Comparison of ENCODE assay signal across 11 mouse cellular contexts in genomic region chr8:84967532-84968304, GRCm38 (mm10). TPM values are rescaled to one million over a fixed set of nuclear protein-coding genes. Genes with fewer than 3 reads are reported as not detected.
DNase-seq lines count a peak whose midpoint lies in the region; ATAC-seq lines count a peak whose summit lies in the region.
"Had no signal": no experiment of that assay in that cellular context is flagged by ENCODE, and none has a peak within 500 bp of the region (broad histone marks: within the 10 kb centered on the region; RNA-seq: fewer than 3 reads in every experiment).

No protein-coding gene starts in this region.

- H3K9me3 ChIP-seq in heart, embryonic 15.5 days (replicated peaks) = no peaks in the 10 kb centered on the region
- H3K9me3 ChIP-seq in heart, embryonic 12.5 days (replicated peaks) = no peaks in the 10 kb centered on the region
- H3K9me3 ChIP-seq in neural tube, embryonic 13.5 days = no peaks in the 10 kb centered on the region
- no peaks in the 10 kb centered on the region for H3K9me3 ChIP-seq in limb, embryonic 11.5 days (ENCODE audit: control insufficient read depth, low read length)
- H3K9me3 ChIP-seq: hindbrain, embryonic 15.5 days had no signal

- no peak overlapping the region for H3K9ac ChIP-seq in heart, embryonic 15.5 days
- no peak overlapping the region for H3K9ac ChIP-seq in heart, embryonic 12.5 days
- no peak overlapping the region for H3K9ac ChIP-seq in neural tube, embryonic 13.5 days
- H3K9ac ChIP-seq in limb, embryonic 11.5 days (ENCODE audit: low read length) = peak overlapping the region; percentile 27; the same call in 1 of the 2 replicates

- no peak overlapping the region for H3K27ac ChIP-seq in heart, embryonic 15.5 days
- no peak overlapping the region for H3K27ac ChIP-seq in heart, embryonic 12.5 days (ENCODE audit: poor library complexity, severe bottlenecking)
- H3K27ac ChIP-seq in neural tube, embryonic 13.5 days (replicated peaks) = no peak overlapping the region
- H3K27ac ChIP-seq in limb, embryonic 11.5 days (replicated peaks; ENCODE audit: low read depth, low read length) = no peak overlapping the region

- H3K4me1 ChIP-seq in heart, embryonic 15.5 days (replicated peaks) = peaks cover 36% of the 10 kb centered on the region
- H3K4me1 ChIP-seq in heart, embryonic 12.5 days (replicated peaks) = peaks cover 45% of the 10 kb centered on the region
- H3K4me1 ChIP-seq in neural tube, embryonic 13.5 days (replicated peaks) = peaks cover 58% of the 10 kb centered on the region
- H3K4me1 ChIP-seq in limb, embryonic 11.5 days (ENCODE audit: control insufficient read depth, insufficient read depth, low read length) = peaks cover 27% of the 10 kb centered on the region

- peak overlapping the region; percentile 80; the same call in 1 of the 2 replicates for H3K4me2 ChIP-seq in heart, embryonic 15.5 days
- no peak overlapping the region for H3K4me2 ChIP-seq in heart, embryonic 12.5 days
- H3K4me2 ChIP-seq in neural tube, embryonic 13.5 days = no peak overlapping the region
- no peak overlapping the region for H3K4me2 ChIP-seq in limb, embryonic 11.5 days (ENCODE audit: low read depth, severe bottlenecking)

- no peak overlapping the region for H3K4me3 ChIP-seq in heart, embryonic 15.5 days
- no peak overlapping the region for H3K4me3 ChIP-seq in heart, embryonic 12.5 days
- H3K4me3 ChIP-seq in neural tube, embryonic 13.5 days = 0 out of 2 replicates have a peak overlapping the region, but pooled peaks have one; percentile 1
- H3K4me3 ChIP-seq in limb, embryonic 11.5 days (ENCODE audit: low read depth, low read length) = no peak overlapping the region

- H3K27me3 ChIP-seq in heart, embryonic 15.5 days = no peaks in the 10 kb centered on the region
- H3K27me3 ChIP-seq in heart, embryonic 12.5 days (replicated peaks) = no peaks in the 10 kb centered on the region
- no peaks in the 10 kb centered on the region for H3K27me3 ChIP-seq in neural tube, embryonic 13.5 days
- no peaks in the 10 kb centered on the region for H3K27me3 ChIP-seq in limb, embryonic 11.5 days (ENCODE audit: control insufficient read depth, insufficient read depth, low read length)
- H3K27me3 ChIP-seq: hindbrain, embryonic 15.5 days had no signal

- no peak for ATAC-seq in heart, embryonic 15.5 days (replicated peaks; ENCODE audit: insufficient number of reproducible peaks, insufficient read depth, low FRiP score, low read depth)
- no peak for ATAC-seq in heart, embryonic 12.5 days (ENCODE audit: insufficient number of reproducible peaks, low FRiP score)
- ATAC-seq in neural tube, embryonic 13.5 days (ENCODE audit: low read depth) = no peak
- no peak for ATAC-seq in limb, embryonic 11.5 days (ENCODE audit: insufficient number of reproducible peaks, low FRiP score, low TSS enrichment, low read depth)
- ATAC-seq in frontal cortex, adult (ENCODE audit: low TSS enrichment) = no peak

- peaks cover 18% of the 10 kb centered on the region for H3K36me3 ChIP-seq in heart, embryonic 15.5 days
- H3K36me3 ChIP-seq in heart, embryonic 12.5 days = peaks cover 26% of the 10 kb centered on the region
- H3K36me3 ChIP-seq in neural tube, embryonic 13.5 days = peaks cover 19% of the 10 kb centered on the region
- H3K36me3 ChIP-seq in limb, embryonic 11.5 days (ENCODE audit: control insufficient read depth, insufficient read depth, low read length) = peaks cover 11% of the 10 kb centered on the region; the same call in 1 of the 2 replicates

- WGBS in heart, embryonic 15.5 days = 84% methylated on average over 13 of the region's 13 CpGs
- WGBS in heart, embryonic 12.5 days = 81% methylated on average over 13 of the region's 13 CpGs
- WGBS in neural tube, embryonic 13.5 days = 92% methylated on average over 13 of the region's 13 CpGs
- WGBS in limb, embryonic 11.5 days = 88% methylated on average over 13 of the region's 13 CpGs

- no peak for DNase-seq in neural tube, embryonic 10.5 days (ENCODE audit: extremely low spot score, low spot score)
- DNase-seq in limb, embryonic 11.5 days (ENCODE audit: low spot score) = no peak
- no peak for DNase-seq in gastrocnemius, adult 18-20 months (ENCODE audit: low spot score)

RNA-seq across cellular contexts. Expression of gene Gm49661, which starts 1.5 kb away (rescaled TPM):
- polyA plus RNA-seq in heart, embryonic 15.5 days (2015; fragmentation: Nextera tagmentation; extraction: Ambion mirVana) = not detected in 2 replicates
- not detected in 2 replicates for polyA plus RNA-seq in heart, embryonic 12.5 days (2016; fragmentation: Nextera tagmentation; extraction: Ambion mirVana)
- not detected in 2 replicates for polyA plus RNA-seq in neural tube, embryonic 13.5 days (2015; fragmentation: Nextera tagmentation; extraction: Ambion mirVana)
- polyA plus RNA-seq in limb, embryonic 11.5 days (2014; fragmentation: Nextera tagmentation; extraction: Ambion mirVana) = not detected in 2 replicates
- total RNA-seq in gastrocnemius, adult 18-20 months (2021) = not detected
- total RNA-seq: layer of hippocampus, adult 8-10 months had no signal
- polyA plus RNA-seq: hindbrain, embryonic 15.5 days; lung, embryonic 16.5 days; neural tube, embryonic 11.5 days had no signal

RNA-seq across cellular contexts. Expression of gene Prdx2, which starts 1.7 kb away (rescaled TPM):
- polyA plus RNA-seq in heart, embryonic 15.5 days (2015; fragmentation: Nextera tagmentation; extraction: Ambion mirVana) = 596 and 644 TPM in 2 replicates
- 638 and 672 TPM in 2 replicates for polyA plus RNA-seq in heart, embryonic 12.5 days (2016; fragmentation: Nextera tagmentation; extraction: Ambion mirVana)
- polyA plus RNA-seq in neural tube, embryonic 13.5 days (2015; fragmentation: Nextera tagmentation; extraction: Ambion mirVana) = 1,236 and 1,369 TPM in 2 replicates
- polyA plus RNA-seq in limb, embryonic 11.5 days (2014; fragmentation: Nextera tagmentation; extraction: Ambion mirVana) = 1,235 and 1,326 TPM in 2 replicates
- 100 to 1,000 TPM; 193 to 200 TPM for total RNA-seq in gastrocnemius, adult 18-20 months (2021)

RNA-seq across cellular contexts. Expression of gene Rnaseh2a, which starts 1.8 kb away (rescaled TPM):
- polyA plus RNA-seq in heart, embryonic 15.5 days (2015; fragmentation: Nextera tagmentation; extraction: Ambion mirVana) = 62.9 and 83.7 TPM in 2 replicates
- polyA plus RNA-seq in heart, embryonic 12.5 days (2016; fragmentation: Nextera tagmentation; extraction: Ambion mirVana) = 77.1 and 79.0 TPM in 2 replicates
- polyA plus RNA-seq in neural tube, embryonic 13.5 days (2015; fragmentation: Nextera tagmentation; extraction: Ambion mirVana) = 55.0 and 55.6 TPM in 2 replicates
- 127 and 133 TPM in 2 replicates for polyA plus RNA-seq in limb, embryonic 11.5 days (2014; fragmentation: Nextera tagmentation; extraction: Ambion mirVana)
- 10 to 100 TPM; 21.1 to 21.7 TPM for total RNA-seq in gastrocnemius, adult 18-20 months (2021)

RNA-seq across cellular contexts. Expression of gene Junb, which starts 10.8 kb away (rescaled TPM):
- polyA plus RNA-seq in heart, embryonic 15.5 days (2015; fragmentation: Nextera tagmentation; extraction: Ambion mirVana) = 11.0 and 16.6 TPM in 2 replicates
- 11.9 and 13.2 TPM in 2 replicates for polyA plus RNA-seq in heart, embryonic 12.5 days (2016; fragmentation: Nextera tagmentation; extraction: Ambion mirVana)
- 7.5 and 8.4 TPM in 2 replicates for polyA plus RNA-seq in neural tube, embryonic 13.5 days (2015; fragmentation: Nextera tagmentation; extraction: Ambion mirVana)
- 7.2 and 7.7 TPM in 2 replicates for polyA plus RNA-seq in limb, embryonic 11.5 days (2014; fragmentation: Nextera tagmentation; extraction: Ambion mirVana)
- total RNA-seq in gastrocnemius, adult 18-20 months (2021) = 10 to 100 TPM in 1 of 2 experiments, 1 to 10 TPM in 1; 9.4 to 12.5 TPM

RNA-seq across cellular contexts. Expression of gene Rtbdn, which starts 20.9 kb away (rescaled TPM):
- 0.26 TPM in 1 of 2 replicates, not detected in the other for polyA plus RNA-seq in heart, embryonic 15.5 days (2015; fragmentation: Nextera tagmentation; extraction: Ambion mirVana)
- 0.20 and 0.31 TPM in 2 replicates for polyA plus RNA-seq in heart, embryonic 12.5 days (2016; fragmentation: Nextera tagmentation; extraction: Ambion mirVana)
- polyA plus RNA-seq in neural tube, embryonic 13.5 days (2015; fragmentation: Nextera tagmentation; extraction: Ambion mirVana) = 1.4 and 1.6 TPM in 2 replicates
- 0.16 TPM in 1 of 2 replicates, not detected in the other for polyA plus RNA-seq in limb, embryonic 11.5 days (2014; fragmentation: Nextera tagmentation; extraction: Ambion mirVana)
- total RNA-seq in gastrocnemius, adult 18-20 months (2021) = not detected
